In the genomic region with DNA sequence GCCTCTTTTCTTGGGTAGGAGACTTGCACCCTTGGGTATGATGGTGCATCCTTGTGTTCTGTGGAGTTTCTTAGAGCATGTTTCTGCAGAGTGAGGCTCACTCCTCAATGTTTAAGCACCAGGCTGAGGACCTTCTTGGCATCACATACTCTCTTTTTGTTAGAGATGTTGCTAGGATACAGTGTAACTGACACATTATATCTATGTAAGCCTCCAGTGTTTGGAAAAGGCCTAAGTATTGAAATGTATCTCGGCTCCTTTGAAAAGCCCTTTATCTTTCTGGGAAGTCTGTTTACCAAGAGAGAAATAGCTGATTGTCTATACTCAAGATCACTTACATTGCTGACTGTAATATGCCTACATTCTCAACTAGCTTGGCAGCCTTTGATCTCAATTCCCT, we compare ENCODE assay signal across 19 mouse cellular contexts.
DNase-seq lines count a peak whose midpoint lies in the region; ATAC-seq and TF ChIP-seq lines count a peak whose summit lies in the region.
"Had no signal": no experiment of that assay in that cellular context is flagged by ENCODE, and none has a peak within 500 bp of the region (broad histone marks: within the 10 kb centered on the region; RNA-seq: fewer than 3 reads in every experiment).

No protein-coding gene starts in this region.

- H3K4me1 ChIP-seq in neural tube, embryonic 13.5 days (replicated peaks) = peaks cover 11% of the 10 kb centered on the region; the same call in 1 of the 2 replicates
- H3K4me1 ChIP-seq in forebrain, postnatal 0 days (ENCODE audit: insufficient read depth) = peaks cover 6% of the 10 kb centered on the region; the same call in 1 of the 2 replicates
- peaks cover 3% of the 10 kb centered on the region; the same call in 1 of the 2 replicates for H3K4me1 ChIP-seq in midbrain, embryonic 11.5 days (ENCODE audit: control insufficient read depth, insufficient read depth, low read length)
- H3K4me1 ChIP-seq: limb, embryonic 10.5 days; stomach, embryonic 15.5 days had no signal

- no peak overlapping the region for H3K27ac ChIP-seq in neural tube, embryonic 13.5 days (replicated peaks)
- no peak overlapping the region for H3K27ac ChIP-seq in forebrain, postnatal 0 days (ENCODE audit: low read depth, low read length)
- H3K27ac ChIP-seq in midbrain, embryonic 11.5 days (ENCODE audit: low read depth, low read length) = peak overlapping the region; percentile 14; the same call in 1 of the 2 replicates
- H3K27ac ChIP-seq: kidney, postnatal 0 days; limb, embryonic 10.5 days; macrophage; stomach, embryonic 15.5 days had no signal

- no peaks in the 10 kb centered on the region for H3K9me3 ChIP-seq in neural tube, embryonic 13.5 days
- no peaks in the 10 kb centered on the region for H3K9me3 ChIP-seq in forebrain, postnatal 0 days (ENCODE audit: low read length)
- H3K9me3 ChIP-seq in midbrain, embryonic 11.5 days (ENCODE audit: control insufficient read depth, low read length) = no peaks in the 10 kb centered on the region
- H3K9me3 ChIP-seq: limb, embryonic 10.5 days; stomach, embryonic 15.5 days had no signal

- no peak overlapping the region for H3K9ac ChIP-seq in neural tube, embryonic 13.5 days
- no peak overlapping the region for H3K9ac ChIP-seq in forebrain, postnatal 0 days
- H3K9ac ChIP-seq in midbrain, embryonic 11.5 days (ENCODE audit: low read length) = no peak overlapping the region
- H3K9ac ChIP-seq: stomach, embryonic 15.5 days had no signal

- no peak for TF ChIP-seq CTCF in forebrain, postnatal 0 days (IDR thresholded peaks at IDR 0.05; ENCODE audit: low read depth)

- peaks cover 14% of the 10 kb centered on the region for H3K36me3 ChIP-seq in neural tube, embryonic 13.5 days
- H3K36me3 ChIP-seq in forebrain, postnatal 0 days (ENCODE audit: insufficient read depth) = peaks cover 5% of the 10 kb centered on the region; the same call in 1 of the 2 replicates
- H3K36me3 ChIP-seq in midbrain, embryonic 11.5 days (ENCODE audit: control insufficient read depth, insufficient read depth, low read length) = no peaks in the 10 kb centered on the region
- H3K36me3 ChIP-seq: limb, embryonic 10.5 days; stomach, embryonic 15.5 days had no signal

- 0 out of 2 replicates have a peak, but pooled peaks have one; percentile 36 for ATAC-seq in neural tube, embryonic 13.5 days (ENCODE audit: low read depth)
- ATAC-seq in forebrain, postnatal 0 days = peak; percentile 85
- ATAC-seq in midbrain, embryonic 11.5 days (ENCODE audit: low FRiP score) = peak; percentile 76
- no peak for ATAC-seq in megakaryocyte, adult 5-6 weeks (ENCODE audit: poor library complexity, severe bottlenecking)
- ATAC-seq: intestine, embryonic 16.5 days had no signal

- H3K4me2 ChIP-seq in neural tube, embryonic 13.5 days = no peak overlapping the region
- H3K4me2 ChIP-seq in forebrain, postnatal 0 days (ENCODE audit: low read depth) = no peak overlapping the region
- H3K4me2 ChIP-seq in midbrain, embryonic 11.5 days = no peak overlapping the region
- H3K4me2 ChIP-seq: heart, embryonic 11.5 days; liver, embryonic 11.5 days; stomach, embryonic 15.5 days had no signal

- DNase-seq in neural tube, embryonic 10.5 days (ENCODE audit: extremely low spot score, low spot score) = no peak
- peak; percentile 24 for DNase-seq in forebrain, postnatal 0 days
- no peak for DNase-seq in midbrain, embryonic 11.5 days (ENCODE audit: low spot score, missing footprints)
- DNase-seq in heart, adult 18-20 months = no peak
- DNase-seq in urinary bladder, postnatal 14 days (ENCODE audit: low spot score) = no peak
- DNase-seq: cerebellum, postnatal 10 days; gastrocnemius, postnatal 36 days; heart, postnatal 14 days; lung, adult 2 months; retina, postnatal 1 day had no signal

- H3K4me3 ChIP-seq in neural tube, embryonic 13.5 days = no peak overlapping the region
- H3K4me3 ChIP-seq in forebrain, postnatal 0 days (ENCODE audit: low read depth, low read length) = no peak overlapping the region
- H3K4me3 ChIP-seq in midbrain, embryonic 11.5 days (ENCODE audit: low read depth, low read length) = no peak overlapping the region
- H3K4me3 ChIP-seq: limb, embryonic 10.5 days; stomach, embryonic 15.5 days had no signal

- 26% methylated on average over 1 of the region's 1 CpGs for WGBS in neural tube, embryonic 13.5 days
- 9% methylated on average over 1 of the region's 1 CpGs for WGBS in forebrain, postnatal 0 days
- WGBS in midbrain, embryonic 11.5 days = 21% methylated on average over 1 of the region's 1 CpGs

- H3K27me3 ChIP-seq in neural tube, embryonic 13.5 days = no peaks in the 10 kb centered on the region
- H3K27me3 ChIP-seq in forebrain, postnatal 0 days (ENCODE audit: insufficient read depth, low read length) = no peaks in the 10 kb centered on the region
- H3K27me3 ChIP-seq in midbrain, embryonic 11.5 days (ENCODE audit: control insufficient read depth, insufficient read depth, low read length) = no peaks in the 10 kb centered on the region
- H3K27me3 ChIP-seq: stomach, embryonic 15.5 days had no signal
